Mouse (Mus musculus) embryonic fibroblast, embryonic 13.5 days (primary cell): ENCODE results near the gene Wfdc17.

ENCODE experiments used
- CTCF ChIP-seq: IDR thresholded peaks from 2 replicates; pipeline ENCODE4 v1.5.1; 2011; ENCODE audit warnings: mild to moderate bottlenecking, control low read depth, low read length, moderate library complexity, borderline replicate concordance; ENCODE audit not compliant: insufficient read depth
- POLR2A ChIP-seq: IDR thresholded peaks from 2 replicates; pipeline ENCODE4 v1.6.1; 2011; ENCODE audit warnings: low read depth, mild to moderate bottlenecking, control low read depth, low read length, moderate library complexity

DNA sequence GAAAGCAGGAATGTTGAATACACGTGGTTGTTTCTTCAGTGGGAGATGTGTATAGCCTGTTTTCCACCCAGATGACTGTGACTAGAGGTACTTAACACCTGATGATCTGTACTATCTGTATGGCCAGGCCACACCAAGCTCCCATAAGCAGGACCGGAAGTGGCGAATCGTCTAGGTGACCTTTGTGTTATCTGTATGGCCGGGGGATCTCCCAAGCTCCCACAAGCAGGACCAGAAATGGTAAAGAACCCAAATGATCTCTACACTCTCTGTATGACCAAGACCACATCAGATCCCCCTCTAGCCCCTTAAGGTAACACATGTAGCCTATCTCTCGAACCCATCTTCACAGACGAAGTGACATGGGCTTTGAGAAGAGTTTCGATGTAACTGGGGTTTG lies 49.2 kb upstream of the Wfdc17 start:
- TF ChIP-seq CTCF = no peak
- TF ChIP-seq POLR2A = no peak
